Mouse (Mus musculus) MEL (cell line): ENCODE data around the gene Cabp4.

Experiments
- CTCF ChIP-seq, 3 experiments: IDR thresholded peaks in 2 of 3; conservative IDR thresholded peaks in 1 of 3; 2 replicates each; pipeline ENCODE4 v1.5.1; 2011 to 2012; ENCODE audit warnings: low read length in 3 of 3, low read depth in 2 of 3, mild to moderate bottlenecking in 2 of 3, improper control_type of control experiment in 1 of 3, inconsistent platforms in 1 of 3, mixed read lengths in 1 of 3, moderate library complexity in 1 of 3; ENCODE audit not compliant: control insufficient read depth in 1 of 3, insufficient read depth in 1 of 3, poor library complexity in 1 of 3, severe bottlenecking in 1 of 3
- E2F4 ChIP-seq: IDR thresholded peaks from 2 replicates; pipeline ENCODE4 v1.6.1; 2011; ENCODE audit warnings: low read depth, low read length, improper control_type of control experiment, borderline replicate concordance
- MAFK ChIP-seq: IDR thresholded peaks from 2 replicates; pipeline ENCODE4 v1.6.1; 2011; ENCODE audit warnings: low read depth, mild to moderate bottlenecking, low read length, improper control_type of control experiment, borderline replicate concordance
- POLR2AphosphoS5 ChIP-seq: IDR thresholded peaks from 2 replicates; pipeline ENCODE4 v1.6.1; 2012; ENCODE audit warnings: low read depth, borderline replicate concordance, mild to moderate bottlenecking, inconsistent platforms, low read length, moderate library complexity, mixed read lengths
- USF2 ChIP-seq, 2 experiments: IDR thresholded peaks; 2 replicates each; pipeline ENCODE4 v1.6.1; 2011 to 2012; ENCODE audit warnings: improper control_type of control experiment in 2 of 2, low read length in 2 of 2, borderline replicate concordance in 1 of 2, inconsistent platforms in 1 of 2, low read depth in 1 of 2, mild to moderate bottlenecking in 1 of 2; ENCODE audit not compliant: insufficient read depth in 1 of 2

GRCm38 (mm10) chr19:4124432-4124831 lies 19.4 kb downstream of the Cabp4 start:
- TF ChIP-seq CTCF (IDR thresholded peaks at IDR 0.05 in 2 of 3, conservative IDR thresholded peaks at IDR 0.05 in 1 of 3; ENCODE audit: control insufficient read depth in 1 of 3, insufficient read depth in 1 of 3, low read depth in 2 of 3, low read length in 3 of 3, poor library complexity in 1 of 3, severe bottlenecking in 1 of 3), result no peak
- TF ChIP-seq POLR2AphosphoS5, result no peak
- no peak for TF ChIP-seq E2F4
- no peak for TF ChIP-seq USF2 (IDR thresholded peaks at IDR 0.05; ENCODE audit: borderline replicate concordance in 1 of 2, insufficient read depth in 1 of 2, low read depth in 1 of 2, low read length in 2 of 2)
- no peak for TF ChIP-seq MAFK
